Mouse (Mus musculus): ENCODE results near the gene Elane. TPM values are rescaled to one million over a fixed set of nuclear protein-coding genes. Genes with fewer than 3 reads are reported as not detected.
A peak's percentile ranks its signal among the peaks of the same experiment; 100 is the strongest.

Elane gene
- polyA plus RNA-seq, 1 experiment: not detected

GRCm38 (mm10) chr10:79849941-79850628 lies 36.0 kb upstream of the Elane start:
- Histone ChIP-seq H3K36me3 (ENCODE audit: control insufficient read depth, insufficient read depth) (no peaks in the 10 kb centered on the region), H3K27me3 (ENCODE audit: control insufficient read depth, insufficient read depth, insufficient read length) (no peaks in the 10 kb centered on the region), H3K79me2 (ENCODE audit: control insufficient read depth, insufficient read depth) (peaks cover under 1% of the 10 kb centered on the region), H3ac (ENCODE audit: control insufficient read depth, insufficient read length) (no peak overlapping the region), H3K4me3 (no peak overlapping the region), H3K4me2 (ENCODE audit: low read depth) (peak overlapping the region; percentile 43)
- no peak for TF ChIP-seq USF1 (IDR thresholded peaks at IDR 0.05; ENCODE audit: low read depth)
- TF ChIP-seq MYOG (IDR thresholded peaks at IDR 0.05; ENCODE audit: control insufficient read depth in 1 of 3, insufficient read depth in 1 of 3, insufficient read length in 2 of 3, low read depth in 2 of 3): peak; percentile 77 to 98 (median 82)
- peak; percentile 53 for TF ChIP-seq TCF3 (IDR thresholded peaks at IDR 0.05; ENCODE audit: insufficient read length, low read depth)
- no peak for TF ChIP-seq MAX (IDR thresholded peaks at IDR 0.05; ENCODE audit: low read depth)
- no peak for TF ChIP-seq SRF (IDR thresholded peaks at IDR 0.05; ENCODE audit: control insufficient read depth, insufficient read length, low read depth)
- TF ChIP-seq TCF12 (IDR thresholded peaks at IDR 0.05; ENCODE audit: insufficient read depth, poor library complexity, severe bottlenecking): peak; percentile 66
- TF ChIP-seq E2F4 (IDR thresholded peaks at IDR 0.05; ENCODE audit: insufficient read depth): no peak
- TF ChIP-seq CEBPB (IDR thresholded peaks at IDR 0.05; ENCODE audit: insufficient read depth, poor library complexity, severe bottlenecking): no peak
- peak in 2 of 3 experiments; percentile 47 to 77 for TF ChIP-seq MYOD1 (IDR thresholded peaks at IDR 0.05; ENCODE audit: control insufficient read depth in 1 of 3, insufficient read length in 2 of 3, low read depth in 2 of 3)
- no peak for TF ChIP-seq REST (IDR thresholded peaks at IDR 0.05; ENCODE audit: insufficient read depth, insufficient read length)
- TF ChIP-seq POLR2AphosphoS2 (IDR thresholded peaks at IDR 0.05; ENCODE audit: insufficient read length, low read depth): no peak
- TF ChIP-seq POLR2A (IDR thresholded peaks at IDR 0.05; ENCODE audit: insufficient read length, low read depth): peak; percentile 28

- no peak for TF ChIP-seq SRF (IDR thresholded peaks at IDR 0.05; ENCODE audit: control insufficient read depth, insufficient read length, low read depth)
- TF ChIP-seq MYOG (IDR thresholded peaks at IDR 0.05; ENCODE audit: control insufficient read depth in 1 of 3, insufficient read depth in 1 of 3, insufficient read length in 2 of 3, low read depth in 2 of 3): peak in 1 of 3 experiments; percentile 60
- no peak for TF ChIP-seq TCF3 (IDR thresholded peaks at IDR 0.05; ENCODE audit: insufficient read length, low read depth)
- TF ChIP-seq MYOD1 (IDR thresholded peaks at IDR 0.05; ENCODE audit: control insufficient read depth in 1 of 3, insufficient read length in 2 of 3, low read depth in 2 of 3): peak in 2 of 3 experiments; percentile 45 to 66
- no peak for TF ChIP-seq TCF12 (IDR thresholded peaks at IDR 0.05; ENCODE audit: insufficient read depth, poor library complexity, severe bottlenecking)
- TF ChIP-seq REST (IDR thresholded peaks at IDR 0.05; ENCODE audit: insufficient read depth, insufficient read length): no peak
- no peak for TF ChIP-seq MAX (IDR thresholded peaks at IDR 0.05; ENCODE audit: low read depth)
- H3K36me3 ChIP-seq (ENCODE audit: control insufficient read depth, insufficient read depth): peaks cover 5% of the 10 kb centered on the region
Measured at GRCm38 (mm10) chr10:79851653-79852052, 34.4 kb upstream of the Elane start.

GRCm38 (mm10) chr10:79852107-79852789 lies 33.8 kb upstream of the Elane start:
- Histone ChIP-seq H3K36me3 (ENCODE audit: control insufficient read depth, insufficient read depth) (peaks cover 7% of the 10 kb centered on the region), H3ac (ENCODE audit: control insufficient read depth, insufficient read length) (no peak overlapping the region), H3K4me2 (ENCODE audit: low read depth) (peak overlapping the region; percentile 100), H3K27me3 (ENCODE audit: control insufficient read depth, insufficient read depth, insufficient read length) (no peaks in the 10 kb centered on the region), H3K4me3 (peak overlapping the region; percentile 98), H3K79me2 (ENCODE audit: control insufficient read depth, insufficient read depth) (peaks cover 22% of the 10 kb centered on the region)
- TF ChIP-seq POLR2A (IDR thresholded peaks at IDR 0.05; ENCODE audit: insufficient read length, low read depth) (no peak), POLR2AphosphoS2 (IDR thresholded peaks at IDR 0.05; ENCODE audit: insufficient read length, low read depth) (no peak), USF1 (IDR thresholded peaks at IDR 0.05; ENCODE audit: low read depth) (no peak)

More at GRCm38 (mm10) chr10:79851653-79852052, 34.4 kb upstream of the Elane start:
- no peak overlapping the region for H3ac ChIP-seq (ENCODE audit: control insufficient read depth, insufficient read length)
- H3K27me3 ChIP-seq (ENCODE audit: control insufficient read depth, insufficient read depth, insufficient read length): no peaks in the 10 kb centered on the region
- H3K79me2 ChIP-seq (ENCODE audit: control insufficient read depth, insufficient read depth): peaks cover 16% of the 10 kb centered on the region
- no peak overlapping the region for H3K4me3 ChIP-seq
- H3K4me2 ChIP-seq (ENCODE audit: low read depth): peak overlapping the region; percentile 100

- Histone ChIP-seq H3K4me3 (peak overlapping the region; percentile 98), H3K27me3 (ENCODE audit: control insufficient read depth, insufficient read depth, insufficient read length) (no peaks in the 10 kb centered on the region), H3ac (ENCODE audit: control insufficient read depth, insufficient read length) (peak overlapping the region; percentile 83), H3K4me2 (ENCODE audit: low read depth) (peak overlapping the region; percentile 100), H3K36me3 (ENCODE audit: control insufficient read depth, insufficient read depth) (peaks cover 7% of the 10 kb centered on the region), H3K79me2 (ENCODE audit: control insufficient read depth, insufficient read depth) (peaks cover 28% of the 10 kb centered on the region)
- TF ChIP-seq TCF12 (IDR thresholded peaks at IDR 0.05; ENCODE audit: insufficient read depth, poor library complexity, severe bottlenecking) (no peak), E2F4 (IDR thresholded peaks at IDR 0.05; ENCODE audit: insufficient read depth) (no peak), POLR2AphosphoS2 (IDR thresholded peaks at IDR 0.05; ENCODE audit: insufficient read length, low read depth) (no peak), MYOG (IDR thresholded peaks at IDR 0.05; ENCODE audit: control insufficient read depth in 1 of 3, insufficient read depth in 1 of 3, insufficient read length in 2 of 3, low read depth in 2 of 3) (no peak), POLR2A (IDR thresholded peaks at IDR 0.05; ENCODE audit: insufficient read length, low read depth) (no peak), SRF (IDR thresholded peaks at IDR 0.05; ENCODE audit: control insufficient read depth, insufficient read length, low read depth) (no peak), USF1 (IDR thresholded peaks at IDR 0.05; ENCODE audit: low read depth) (no peak), REST (IDR thresholded peaks at IDR 0.05; ENCODE audit: insufficient read depth, insufficient read length) (no peak), CEBPB (IDR thresholded peaks at IDR 0.05; ENCODE audit: insufficient read depth, poor library complexity, severe bottlenecking) (no peak), MAX (IDR thresholded peaks at IDR 0.05; ENCODE audit: low read depth) (no peak), TCF3 (IDR thresholded peaks at IDR 0.05; ENCODE audit: insufficient read length, low read depth) (no peak), MYOD1 (IDR thresholded peaks at IDR 0.05; ENCODE audit: control insufficient read depth in 1 of 3, insufficient read length in 2 of 3, low read depth in 2 of 3) (no peak)
Measured at GRCm38 (mm10) chr10:79852827-79853226, 33.2 kb upstream of the Elane start.
